Mouse (Mus musculus): Measurements from ENCODE around the gene Nek3.
A peak's percentile ranks its signal among the peaks of the same experiment; 100 is the strongest.
"Not testable (repeated sequence)": the region's sequence is repeated elsewhere in the genome, so short reads cannot be mapped to it uniquely, and the experiment has no call there.

Nek3 gene

DNA sequence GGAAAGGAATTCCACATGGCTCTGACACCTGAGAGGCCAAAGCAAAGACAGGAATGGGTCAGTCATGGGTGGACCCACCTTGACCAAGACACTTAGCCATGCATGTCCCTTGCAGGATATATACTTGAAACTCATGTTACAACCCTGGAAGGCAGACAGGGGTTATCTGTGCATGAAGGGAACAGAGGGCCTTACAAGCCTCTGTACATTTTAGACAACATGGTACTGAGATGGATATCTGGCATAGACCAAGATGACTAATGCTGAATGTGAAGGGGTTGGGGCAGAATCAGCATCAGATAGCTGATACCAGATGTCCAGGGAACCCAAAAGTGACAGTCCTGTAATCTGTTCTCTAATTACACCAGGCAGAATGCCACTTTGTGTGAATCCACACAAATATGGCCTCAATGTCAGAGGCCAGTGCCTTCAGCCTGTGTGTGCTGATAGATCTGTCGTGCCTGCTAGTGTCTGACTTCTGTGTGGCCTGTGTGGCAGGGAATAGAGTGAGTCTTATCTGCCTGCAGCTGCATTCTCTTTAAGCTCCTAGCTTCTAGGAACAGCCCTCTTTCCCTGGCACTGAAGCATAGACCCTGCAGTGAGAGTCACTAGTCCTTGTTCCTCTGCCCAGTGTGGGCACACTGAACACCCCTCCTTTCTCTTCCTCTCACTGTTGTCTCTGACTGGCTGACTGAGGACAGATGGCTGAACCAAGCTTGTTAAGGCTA lies 22.3 kb downstream of the Nek3 start:
- no peak for DNase-seq (ENCODE audit: low read depth, low spot score)

GRCm38 (mm10) chr8:22142592-22142991 lies 23.6 kb downstream of the Nek3 start:
- no peak for DNase-seq (ENCODE audit: low read depth, low spot score)

GRCm38 (mm10) chr8:22141836-22142385 lies 24.3 kb downstream of the Nek3 start:
- DNase-seq (ENCODE audit: low read depth, low spot score), result no peak

- not testable (repeated sequence) for DNase-seq (ENCODE audit: low read depth, low spot score)
These were observed 29.8 kb downstream of the Nek3 start for GRCm38 (mm10) chr8:22136462-22136861.

- no peak for DNase-seq (ENCODE audit: low read depth, low spot score)
These were observed 31.5 kb downstream of the Nek3 start for GRCm38 (mm10) chr8:22134750-22135135.

GRCm38 (mm10) chr8:22134078-22134749 lies 32.0 kb downstream of the Nek3 start:
- no peak for DNase-seq (ENCODE audit: low read depth, low spot score)

- DNase-seq (ENCODE audit: low read depth, low spot score), result no peak
These were observed 34.2 kb downstream of the Nek3 start for GRCm38 (mm10) chr8:22132062-22132461.

GRCm38 (mm10) chr8:22124220-22125152 lies 41.7 kb downstream of the Nek3 start, which contains the start of gene Nek5:
Gene Nek5, minus strand, starts transcription at chr8:22125053.
- DNase-seq (ENCODE audit: low read depth, low spot score), result peak; percentile 64

DNA sequence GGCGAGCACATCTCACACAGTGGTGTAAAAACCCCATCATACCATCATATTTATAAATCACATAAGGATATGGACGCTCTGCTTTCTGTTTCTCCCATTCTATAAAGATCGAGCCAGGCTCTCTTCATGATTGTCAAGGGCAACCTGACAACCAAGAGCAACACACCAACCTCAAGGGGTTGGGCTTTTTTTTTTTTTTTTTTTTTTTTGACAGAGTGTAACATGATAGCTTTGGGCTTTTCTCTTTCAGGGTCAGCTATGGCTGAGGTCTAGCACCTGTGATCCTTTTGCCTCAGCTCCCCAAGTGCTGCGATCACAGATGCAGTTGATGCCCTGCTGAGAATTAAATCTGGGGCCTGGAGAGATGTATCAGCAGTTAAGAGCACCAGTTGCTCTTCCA lies 59.2 kb downstream of the Nek3 start:
- DNase-seq (ENCODE audit: low read depth, low spot score), result no peak

DNA sequence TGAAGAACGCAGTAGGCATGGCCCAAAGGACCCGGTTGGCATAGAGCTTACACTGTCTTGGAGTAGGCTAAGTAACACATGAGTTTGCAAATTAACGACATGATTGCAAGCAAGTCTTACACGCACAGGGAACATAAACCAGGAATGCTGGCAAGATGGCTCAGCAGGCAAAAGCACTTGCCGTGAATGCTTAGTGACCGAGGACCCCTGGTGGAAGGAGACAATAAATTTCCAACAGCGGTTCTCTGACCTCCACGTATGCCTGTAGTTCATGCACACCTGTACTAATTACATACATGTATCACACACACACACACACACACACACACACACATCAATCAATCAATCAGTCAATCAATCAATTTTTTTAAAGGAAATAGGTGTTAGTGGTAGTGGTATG lies 74.7 kb downstream of the Nek3 start:
- DNase-seq (ENCODE audit: low read depth, low spot score), result no peak

GRCm38 (mm10) chr8:22089226-22089625 lies 77.0 kb downstream of the Nek3 start:
- DNase-seq (ENCODE audit: low read depth, low spot score), result no peak

GRCm38 (mm10) chr8:22079313-22080007 lies 86.8 kb downstream of the Nek3 start:
- no peak for DNase-seq (ENCODE audit: low read depth, low spot score)

All from CD4-positive helper T cell, adult 2 months (primary cell).